Mouse (Mus musculus): ENCODE results near the gene Sufu. TPM values are rescaled to one million over a fixed set of nuclear protein-coding genes. Genes with fewer than 3 reads are reported as not detected.

Sufu gene
- total RNA-seq, 2 experiments from 2014 or later, result 4.8 to 5.9 TPM

GRCm38 (mm10) chr19:46455556-46455955, 58.9 kb downstream of the Sufu start:
- no peak for ATAC-seq (replicated peaks; ENCODE audit: low FRiP score, poor library complexity, severe bottlenecking)

GRCm38 (mm10) chr19:46456018-46456735, 59.5 kb downstream of the Sufu start:
- ATAC-seq (replicated peaks; ENCODE audit: low FRiP score, poor library complexity, severe bottlenecking), result no peak

- no peak for ATAC-seq (replicated peaks; ENCODE audit: low FRiP score, poor library complexity, severe bottlenecking)
These were observed 61.1 kb downstream of the Sufu start for GRCm38 (mm10) chr19:46457798-46458197.

- ATAC-seq (replicated peaks; ENCODE audit: low FRiP score, poor library complexity, severe bottlenecking), result no peak
These were observed 62.6 kb downstream of the Sufu start for GRCm38 (mm10) chr19:46459256-46459655.

GRCm38 (mm10) chr19:46459889-46460288, 63.2 kb downstream of the Sufu start:
- no peak for ATAC-seq (replicated peaks; ENCODE audit: low FRiP score, poor library complexity, severe bottlenecking)

- no peak for ATAC-seq (replicated peaks; ENCODE audit: low FRiP score, poor library complexity, severe bottlenecking)
These were observed 65.9 kb downstream of the Sufu start for GRCm38 (mm10) chr19:46462574-46462973.

GRCm38 (mm10) chr19:46463446-46463845, 66.8 kb downstream of the Sufu start:
- ATAC-seq (replicated peaks; ENCODE audit: low FRiP score, poor library complexity, severe bottlenecking), result no peak

- no peak for ATAC-seq (replicated peaks; ENCODE audit: low FRiP score, poor library complexity, severe bottlenecking)
These were observed 69.5 kb downstream of the Sufu start for GRCm38 (mm10) chr19:46466160-46466559.

GRCm38 (mm10) chr19:46467051-46467503, 70.4 kb downstream of the Sufu start:
- no peak for ATAC-seq (replicated peaks; ENCODE audit: low FRiP score, poor library complexity, severe bottlenecking)

- no peak for ATAC-seq (replicated peaks; ENCODE audit: low FRiP score, poor library complexity, severe bottlenecking)
These were observed 73.9 kb downstream of the Sufu start for GRCm38 (mm10) chr19:46470364-46471240.

GRCm38 (mm10) chr19:46471324-46472093, 74.8 kb downstream of the Sufu start:
- ATAC-seq (replicated peaks; ENCODE audit: low FRiP score, poor library complexity, severe bottlenecking), result no peak

- no peak for ATAC-seq (replicated peaks; ENCODE audit: low FRiP score, poor library complexity, severe bottlenecking)
These were observed 80.7 kb downstream of the Sufu start for GRCm38 (mm10) chr19:46477432-46477845.

GRCm38 (mm10) chr19:46478242-46478641, 81.5 kb downstream of the Sufu start:
- no peak for ATAC-seq (replicated peaks; ENCODE audit: low FRiP score, poor library complexity, severe bottlenecking)

GRCm38 (mm10) chr19:46478826-46479225, 82.1 kb downstream of the Sufu start:
- ATAC-seq (replicated peaks; ENCODE audit: low FRiP score, poor library complexity, severe bottlenecking), result no peak

- ATAC-seq (replicated peaks; ENCODE audit: low FRiP score, poor library complexity, severe bottlenecking), result no peak
These were observed 82.8 kb downstream of the Sufu start for GRCm38 (mm10) chr19:46479306-46480075.

- ATAC-seq (replicated peaks; ENCODE audit: low FRiP score, poor library complexity, severe bottlenecking), result no peak
These were observed 84.1 kb downstream of the Sufu start for GRCm38 (mm10) chr19:46480624-46481345.

- no peak for ATAC-seq (replicated peaks; ENCODE audit: low FRiP score, poor library complexity, severe bottlenecking)
These were observed 84.7 kb downstream of the Sufu start for GRCm38 (mm10) chr19:46481352-46481751.

- ATAC-seq (replicated peaks; ENCODE audit: low FRiP score, poor library complexity, severe bottlenecking), result no peak
These were observed 85.1 kb downstream of the Sufu start for GRCm38 (mm10) chr19:46481756-46482155.

All from erythroid progenitor cell, adult 5-6 weeks (primary cell).